Mouse (Mus musculus) embryonic stem cell, embryonic (primary cell): ENCODE data around the gene Sgms1.

Source experiments
- CTCF ChIA-PET, 4 experiments: fragments of 300-600 bp in 2 of 4; fragments of 350-600 bp in 2 of 4; sonication (Branson Sonifier 250); formaldehyde crosslinking; loops; one replicate each; lab custom pipeline; 2022; ENCODE audit warnings: inconsistent platforms in 2 of 4; lab: Charles Lee
- POLR2A ChIA-PET, 4 experiments: fragments of 300-600 bp in 2 of 4; fragments of 350-600 bp in 2 of 4; sonication (Branson Sonifier 250); formaldehyde crosslinking; loops; one replicate each; lab custom pipeline; 2022; ENCODE audit warnings: antibody characterized with exemption in 4 of 4, inconsistent platforms in 1 of 4; lab: Charles Lee

Sgms1 gene

GRCm38 (mm10) chr19:32214905-32215806 is 174.4 kb downstream of the Sgms1 start:
- CTCF ChIA-PET = no interaction called here

DNA sequence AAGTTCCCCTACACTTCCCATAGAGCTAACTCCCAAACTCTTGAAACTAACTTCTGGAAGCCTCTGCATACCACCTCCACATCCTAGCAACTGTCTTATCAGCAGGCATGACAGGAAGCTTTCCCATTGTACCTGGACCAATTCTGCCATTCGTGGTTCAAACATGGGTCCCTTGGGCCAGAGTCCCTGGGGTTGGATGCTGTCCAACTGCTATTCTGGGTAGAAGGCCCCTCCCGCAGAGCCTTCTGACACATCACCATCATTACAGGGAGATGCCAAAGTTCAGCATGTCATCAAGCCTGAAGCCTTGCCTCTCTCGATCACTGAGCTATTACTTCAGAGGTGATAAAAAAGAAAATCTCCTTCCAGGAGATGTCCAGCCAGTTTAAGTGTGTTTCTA is 175.9 kb downstream of the Sgms1 start:
- CTCF ChIA-PET = no interaction called here
- POLR2A ChIA-PET = interaction anchor here in 2 of 4 experiments (0.8 to 3.2 kb wide), 12 partner anchors 11 to 107 kb away, joined by 3 to 15 read pairs (median 4); no protein-coding TSS in a partner anchor

More at GRCm38 (mm10) chr19:32214905-32215806, 174.4 kb downstream of the Sgms1 start:
- POLR2A ChIA-PET = interaction anchor here in 2 of 4 experiments (0.8 to 3.2 kb wide), 7 partner anchors 12 to 105 kb away, joined by 3 to 15 read pairs (median 4); no protein-coding TSS in a partner anchor

DNA sequence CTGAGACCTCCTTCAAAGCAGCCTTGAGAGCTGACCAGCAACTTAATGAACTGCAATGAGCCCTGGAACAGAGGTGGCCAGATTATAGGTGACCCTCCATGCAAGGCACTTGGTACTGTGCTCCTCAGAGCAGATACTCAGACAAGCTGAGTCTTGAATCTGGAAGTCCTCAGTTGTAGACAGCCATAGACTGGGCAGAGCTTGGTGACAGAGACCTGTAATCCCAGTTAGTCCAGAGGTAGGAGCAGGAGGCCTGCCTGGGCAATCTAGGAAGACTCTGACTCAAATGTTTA is 178.3 kb downstream of the Sgms1 start:
- POLR2A ChIA-PET = interaction anchor here (0.6 to 2.9 kb wide), 66 partner anchors 9 to 178 kb away, joined by 3 to 132 read pairs (median 4); partner anchors contain the start of gene Sgms1 (in 2 of the 4)
- CTCF ChIA-PET = interaction anchor here (0.5 to 2.9 kb wide), 13 partner anchors 9 to 181 kb away, joined by 3 to 25 read pairs (median 4); no protein-coding TSS in a partner anchor

GRCm38 (mm10) chr19:32210450-32211292 is 178.8 kb downstream of the Sgms1 start:
- CTCF ChIA-PET = interaction anchor here (0.5 to 2.9 kb wide), 16 partner anchors 8 to 1961 kb away, joined by 3 to 25 read pairs (median 4); no protein-coding TSS in a partner anchor
- POLR2A ChIA-PET = interaction anchor here (0.6 to 2.9 kb wide), 71 partner anchors 8 to 179 kb away, joined by 3 to 132 read pairs (median 4); partner anchors contain the start of gene Sgms1 (in 2 of the 4)

DNA sequence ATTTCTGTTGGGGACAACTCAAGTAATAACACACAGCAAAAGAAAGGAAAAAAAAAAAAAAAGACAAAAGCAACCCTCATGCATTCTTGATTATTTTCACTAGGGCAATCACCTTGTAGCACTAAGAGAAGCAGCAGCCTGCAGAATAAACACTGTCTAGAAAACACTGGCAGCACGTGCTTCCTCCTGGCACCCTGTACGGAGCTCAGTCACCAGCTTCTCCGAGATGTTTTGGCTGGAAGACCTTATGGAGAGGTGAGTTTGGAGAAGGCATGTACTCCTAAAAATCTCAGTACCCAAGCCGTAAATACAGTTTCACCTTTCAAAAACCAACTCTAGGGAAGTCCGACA is 179.4 kb downstream of the Sgms1 start:
- POLR2A ChIA-PET = interaction anchor here (0.6 to 2.9 kb wide), 30 partner anchors 9 to 168 kb away, joined by 3 to 132 read pairs (median 8); no protein-coding TSS in a partner anchor
- CTCF ChIA-PET = interaction anchor here in 2 of 4 experiments (0.7 to 2.9 kb wide), 3 partner anchors 11 to 110 kb away, joined by 7 to 25 read pairs (median 7); no protein-coding TSS in a partner anchor

GRCm38 (mm10) chr19:32202131-32203114 is 187.1 kb downstream of the Sgms1 start:
- ChIA-PET CTCF (interaction anchor here in 2 of 4 experiments (0.7 to 1.1 kb wide), 3 partner anchors 8 to 175 kb away, joined by 3 to 4 read pairs (median 4); no protein-coding TSS in a partner anchor), POLR2A (interaction anchor here in 3 of 4 experiments (0.7 to 8.6 kb wide), 17 partner anchors 8 to 283 kb away, joined by 3 to 132 read pairs (median 5); partner anchors contain the start of genes Minpp1 (in 1 of the 3) and Sgms1 (in 1 of the 3))

- ChIA-PET POLR2A (interaction anchor here in 3 of 4 experiments (0.9 to 8.6 kb wide), 20 partner anchors 8 to 120 kb away, joined by 3 to 132 read pairs (median 4); no protein-coding TSS in a partner anchor), CTCF (interaction anchor here in 2 of 4 experiments (1.0 to 5.2 kb wide), 2 partner anchors 11 to 120 kb away, joined by 3 to 25 read pairs; no protein-coding TSS in a partner anchor)
These were observed 189.5 kb downstream of the Sgms1 start for GRCm38 (mm10) chr19:32199861-32200574.

- POLR2A ChIA-PET = interaction anchor here in 3 of 4 experiments (0.7 to 8.6 kb wide), 14 partner anchors 10 to 147 kb away, joined by 3 to 132 read pairs (median 4); no protein-coding TSS in a partner anchor
- CTCF ChIA-PET = interaction anchor here in 2 of 4 experiments (0.9 to 5.2 kb wide), 5 partner anchors 9 to 241 kb away, joined by 3 to 25 read pairs (median 4); no protein-coding TSS in a partner anchor
These were observed 190.4 kb downstream of the Sgms1 start for GRCm38 (mm10) chr19:32199133-32199532.

DNA sequence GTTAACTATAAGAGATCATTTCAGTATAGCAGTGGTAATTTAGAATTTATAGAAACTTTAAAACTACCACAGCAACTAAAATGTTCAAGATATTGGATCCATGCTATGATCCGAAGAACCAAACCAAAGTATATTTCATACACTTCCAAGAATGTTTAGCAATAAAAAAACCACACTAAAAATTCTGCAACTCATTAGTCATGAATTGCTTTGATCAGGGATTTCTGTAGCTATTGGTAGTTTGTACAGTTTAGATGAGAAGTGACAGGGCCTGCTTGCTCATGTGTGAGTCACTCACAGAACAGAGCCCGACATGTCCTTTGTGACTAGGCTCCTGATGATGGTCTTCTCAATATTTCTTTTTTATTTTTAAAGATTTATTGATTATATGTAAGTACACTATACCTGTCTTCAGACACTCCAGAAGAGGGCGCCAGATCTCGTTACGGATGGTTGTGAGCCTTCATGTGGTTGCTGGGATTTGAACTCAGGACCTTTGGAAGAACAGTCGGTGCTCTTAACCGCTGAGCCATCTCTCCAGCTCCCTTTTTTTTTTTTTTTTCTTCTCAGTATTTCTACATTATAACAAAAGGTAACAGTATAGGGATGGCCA is 190.9 kb downstream of the Sgms1 start:
- POLR2A ChIA-PET = interaction anchor here (0.7 to 8.6 kb wide), 20 partner anchors 9 to 191 kb away, joined by 3 to 132 read pairs (median 3); partner anchors contain the start of gene Sgms1 (in 1 of the 4)

DNA sequence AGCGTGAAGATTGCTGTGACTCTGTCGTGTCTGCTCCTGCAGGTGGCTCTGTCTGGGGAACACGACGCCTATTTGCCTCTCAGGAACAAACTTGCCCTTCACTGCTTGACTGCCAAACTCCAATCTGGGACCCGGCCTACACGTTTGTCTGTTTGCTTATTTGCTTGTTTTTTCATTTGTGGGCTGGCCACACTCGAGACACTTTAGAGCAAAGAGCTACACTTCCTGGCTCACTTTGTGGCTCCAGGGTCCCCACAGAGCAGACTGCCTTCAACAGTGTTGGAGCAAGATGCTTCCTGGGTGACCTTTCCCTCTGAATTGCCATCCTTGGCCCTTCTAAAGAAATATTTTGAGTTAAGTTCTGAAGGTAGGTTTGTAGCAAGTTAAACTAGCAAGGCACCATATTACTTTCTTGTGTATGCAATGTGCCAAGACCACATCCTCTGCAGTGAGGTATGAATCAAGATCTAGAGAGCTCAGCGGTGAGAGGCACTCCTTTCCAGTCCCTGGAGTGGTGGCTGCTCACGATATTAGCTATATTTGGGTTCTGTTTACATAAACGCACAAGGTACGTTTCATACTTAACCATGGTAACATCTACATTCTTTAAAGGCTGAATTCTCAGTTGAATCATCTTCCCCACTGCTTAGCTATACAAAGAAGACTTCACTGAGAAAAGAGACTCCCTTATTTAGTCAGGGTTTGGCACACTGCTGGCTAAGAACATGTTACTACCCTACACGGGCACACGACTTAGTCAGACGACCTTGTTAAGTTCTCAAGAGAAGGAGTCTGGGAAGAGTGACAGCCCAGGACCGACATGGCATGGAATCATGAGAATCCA is 192.3 kb downstream of the Sgms1 start:
- CTCF ChIA-PET = interaction anchor here in 3 of 4 experiments (0.6 to 5.2 kb wide), 10 partner anchors 13 to 207 kb away, joined by 3 to 25 read pairs (median 4); no protein-coding TSS in a partner anchor
- POLR2A ChIA-PET = interaction anchor here in 3 of 4 experiments (0.6 to 8.6 kb wide), 23 partner anchors 9 to 192 kb away, joined by 3 to 132 read pairs (median 4); partner anchors contain the start of gene Sgms1 (in 2 of the 3)

More for the DNA sequence above, 190.9 kb downstream of the Sgms1 start:
- CTCF ChIA-PET = interaction anchor here in 3 of 4 experiments (0.6 to 5.2 kb wide), 7 partner anchors 9 to 242 kb away, joined by 3 to 25 read pairs (median 4); no protein-coding TSS in a partner anchor

DNA sequence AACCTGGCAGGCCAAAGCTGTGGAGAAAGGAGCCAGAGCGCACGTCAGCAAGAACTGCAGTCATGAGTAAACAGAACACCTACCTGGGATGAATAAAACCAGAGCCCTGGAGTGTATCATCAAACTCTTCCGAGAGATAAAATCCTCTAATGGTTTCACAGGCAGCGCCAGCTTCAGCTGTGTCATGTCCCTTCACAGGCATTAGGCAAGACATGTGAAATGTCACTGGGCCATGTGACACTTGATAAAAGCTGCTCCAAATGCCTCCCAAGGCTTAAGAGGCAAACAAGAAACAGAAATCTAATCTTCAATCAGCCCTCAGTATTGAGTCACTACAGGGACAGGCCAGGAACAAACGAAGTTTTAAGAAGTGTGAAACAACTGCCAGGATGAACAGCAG is 193.3 kb downstream of the Sgms1 start:
- ChIA-PET POLR2A (interaction anchor here in 2 of 4 experiments (1.0 to 8.6 kb wide), 13 partner anchors 13 to 124 kb away, joined by 3 to 132 read pairs (median 4); no protein-coding TSS in a partner anchor), CTCF (no interaction called here)

GRCm38 (mm10) chr19:32194863-32195262 is 194.7 kb downstream of the Sgms1 start:
- CTCF ChIA-PET = interaction anchor here in 1 of 4 experiments (1.3 kb wide), 1 partner anchor 24 kb away, joined by 5 read pairs; no protein-coding TSS in a partner anchor
- POLR2A ChIA-PET = interaction anchor here in 3 of 4 experiments (1.0 to 8.6 kb wide), 27 partner anchors 15 to 199 kb away, joined by 3 to 132 read pairs (median 5); no protein-coding TSS in a partner anchor

DNA sequence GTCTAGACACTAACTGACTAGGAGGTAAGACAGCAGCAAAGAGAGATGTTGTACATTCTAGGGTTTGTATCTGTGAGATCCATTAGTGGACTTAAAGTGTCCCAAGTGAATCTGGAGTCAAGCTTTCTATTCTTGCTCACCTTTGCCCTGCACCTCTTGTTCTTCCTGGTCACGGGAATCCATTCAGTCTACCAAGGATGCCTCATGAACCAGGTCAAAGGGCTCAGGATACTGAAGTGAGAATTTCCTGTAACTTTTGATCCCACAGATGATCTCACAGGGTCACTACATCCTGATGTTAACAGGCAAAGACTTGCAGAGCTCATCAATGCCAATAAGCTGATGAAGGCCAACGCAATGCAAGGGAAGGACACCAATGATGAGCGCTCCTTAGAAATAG is 195.4 kb downstream of the Sgms1 start:
- ChIA-PET POLR2A (interaction anchor here in 3 of 4 experiments (0.8 to 3.7 kb wide), 24 partner anchors 8 to 200 kb away, joined by 3 to 23 read pairs (median 6); no protein-coding TSS in a partner anchor), CTCF (interaction anchor here in 1 of 4 experiments (1.3 kb wide), 1 partner anchor 24 kb away, joined by 5 read pairs; no protein-coding TSS in a partner anchor)

DNA sequence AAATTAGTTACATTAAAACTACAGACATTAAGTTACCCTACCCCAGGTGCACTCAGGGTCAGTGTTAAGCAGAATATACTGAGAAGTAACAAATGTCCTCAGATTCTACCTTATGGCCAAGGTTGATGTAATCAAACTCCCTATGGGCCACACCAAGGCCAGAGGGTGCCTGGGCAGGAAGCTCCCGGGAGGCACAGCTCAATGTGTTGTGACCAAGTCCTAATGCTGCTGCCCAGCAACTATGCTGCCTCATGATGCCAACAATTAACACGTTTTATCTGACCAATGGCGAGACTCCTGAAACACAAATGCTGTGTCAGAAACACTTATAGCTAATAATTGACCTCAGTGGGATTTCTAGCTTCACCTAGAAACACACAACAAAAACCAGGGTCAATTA is 197.9 kb downstream of the Sgms1 start:
- ChIA-PET POLR2A (interaction anchor here in 2 of 4 experiments (0.6 to 3.2 kb wide), 22 partner anchors 8 to 197 kb away, joined by 3 to 23 read pairs (median 4); partner anchors contain the start of gene Sgms1 (in 1 of the 2)), CTCF (interaction anchor here in 2 of 4 experiments (0.6 to 1.5 kb wide), 2 partner anchors 21 to 47 kb away, joined by 3 read pairs; no protein-coding TSS in a partner anchor)
